Mouse (Mus musculus) ovary, adult 2 months (tissue): ENCODE measurements around the gene AW146154. TPM values are rescaled to one million over a fixed set of nuclear protein-coding genes. Genes with fewer than 3 reads are reported as not detected.

Experiments used
- polyA plus RNA-seq: library from polyadenylated mRNA; depleted of rRNA; stranded (reverse); fragments of >200 nt; gene quantifications from 2 replicates; pipeline ENCODE4 v1.2.3, GENCODE M21; 2012; rRNA removed

The AW146154 gene
- polyA plus RNA-seq: 3.2 and 3.4 TPM in 2 replicates

DNA sequence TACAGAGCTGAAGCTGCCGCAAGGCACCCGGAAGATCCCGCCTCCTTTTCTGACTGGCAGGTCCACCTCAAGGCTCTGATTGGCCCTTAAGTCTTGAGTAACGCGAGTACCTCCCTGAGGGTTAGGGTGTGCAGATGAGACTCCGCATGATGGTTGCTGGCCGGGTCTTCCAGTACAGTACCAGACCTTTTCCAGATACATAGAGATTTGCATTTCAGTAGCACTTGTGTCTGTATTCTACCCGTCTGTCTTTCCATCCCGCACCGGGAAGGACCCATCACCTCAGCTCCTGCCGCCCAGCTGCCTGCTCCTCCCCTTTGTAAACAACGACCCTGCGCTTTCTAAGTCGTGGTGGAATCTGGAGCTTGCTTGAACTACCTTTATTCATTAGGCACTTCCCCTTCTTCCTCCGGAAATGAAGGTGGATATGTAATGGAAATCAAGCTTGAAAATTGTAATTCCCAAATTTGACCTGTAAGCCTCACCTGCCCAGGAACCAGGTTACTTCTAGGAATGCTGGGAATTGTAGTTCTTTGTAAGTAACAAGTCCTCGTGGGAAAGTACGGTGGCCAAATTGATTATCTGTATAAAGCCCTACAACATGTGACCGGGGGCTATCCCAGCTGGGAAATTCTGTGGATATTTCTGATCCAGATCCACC, at the start of gene AW146154, which contains the start of gene Gm20449:
Gene AW146154 (minus strand): TSS at position 502 of the 661 bp plus-strand sequence.
Gene Gm20449 (minus strand): TSS at position 29 of the 661 bp plus-strand sequence.

DNA sequence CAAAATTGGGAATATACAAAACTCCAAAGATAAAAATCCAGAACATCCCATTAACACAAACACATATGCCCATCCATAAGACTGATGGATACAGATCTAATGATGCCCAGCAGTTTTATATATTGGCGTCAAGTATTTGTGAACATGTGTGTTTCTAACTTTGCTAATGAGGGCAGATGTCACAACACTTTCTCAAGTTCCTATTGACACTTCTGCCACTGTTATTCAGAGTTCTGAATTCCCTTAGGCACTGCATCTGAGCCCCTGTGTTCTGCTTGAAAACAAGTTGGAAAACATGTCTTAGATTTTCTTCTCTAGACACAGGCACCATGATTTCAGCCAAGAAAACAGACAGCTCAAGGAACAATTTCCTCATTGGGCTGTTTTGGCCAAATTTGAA, 51.1 kb downstream of the AW146154 start, which contains the start of gene Vmn2r57:
Gene Vmn2r57 (minus strand): TSS at position 101 of the 400 bp plus-strand sequence.

Other genes with a start within 250 kb of the AW146154 start
- 1.9 and 2.4 TPM in 2 replicates for gene AI987944, start 106.5 kb downstream of the AW146154 start, polyA plus RNA-seq
- 0.13 and 0.14 TPM in 2 replicates for gene Vmn2r57, start 51.2 kb downstream of the AW146154 start, polyA plus RNA-seq
- 0.10 TPM in 1 of 2 replicates, not detected in the other for gene Gm20449, start 473 bp downstream of the AW146154 start, polyA plus RNA-seq
- not detected in 2 replicates for gene Gm6871, start 73.8 kb upstream of the AW146154 start, polyA plus RNA-seq
- gene 2610021A01Rik, start 99.3 kb upstream of the AW146154 start, polyA plus RNA-seq: 2.2 and 3.6 TPM in 2 replicates
- gene Zfp788, start 133.3 kb upstream of the AW146154 start, polyA plus RNA-seq: 0.28 and 0.35 TPM in 2 replicates